Mouse (Mus musculus) right cerebral cortex, postnatal 14 days (tissue): ENCODE measurements around the gene Rasgef1a.

Experiments used
- DNase-seq: peaks from one replicate; pipeline ENCODE4 v3.0.0; 2022

Gene Rasgef1a

GRCm38 (mm10) chr6:118010756-118011615, at the start of gene Rasgef1a:
TSS of gene Rasgef1a (plus strand) at chr6:118011438.
- peak; percentile 59 for DNase-seq

- DNase-seq: no peak
These were observed 48.0 kb upstream of the Rasgef1a start for GRCm38 (mm10) chr6:117963201-117963600.

- DNase-seq: no peak
These were observed 44.5 kb upstream of the Rasgef1a start for GRCm38 (mm10) chr6:117966729-117967128.

GRCm38 (mm10) chr6:117987173-117987572, 24.1 kb upstream of the Rasgef1a start:
- no peak for DNase-seq

GRCm38 (mm10) chr6:117989209-117989608, 22.0 kb upstream of the Rasgef1a start:
- DNase-seq: no peak

- no peak for DNase-seq
These were observed 20.6 kb upstream of the Rasgef1a start for GRCm38 (mm10) chr6:117990649-117991048.

- peak; percentile 42 for DNase-seq
These were observed 19.9 kb upstream of the Rasgef1a start for GRCm38 (mm10) chr6:117991297-117991696.

- no peak for DNase-seq
These were observed 19.3 kb upstream of the Rasgef1a start for GRCm38 (mm10) chr6:117991928-117992327.

GRCm38 (mm10) chr6:117995168-117995567, 16.1 kb upstream of the Rasgef1a start:
- no peak for DNase-seq

GRCm38 (mm10) chr6:118001272-118001671, 10.0 kb upstream of the Rasgef1a start:
- no peak for DNase-seq

- peak; percentile 65 for DNase-seq
These were observed 3.9 kb upstream of the Rasgef1a start for GRCm38 (mm10) chr6:118007302-118007701.

GRCm38 (mm10) chr6:118007843-118008539, 3.2 kb upstream of the Rasgef1a start:
- DNase-seq: no peak

- no peak for DNase-seq
These were observed 982 bp upstream of the Rasgef1a start for GRCm38 (mm10) chr6:118010256-118010655.

- peak; percentile 74 for DNase-seq
These were observed 528 bp downstream of the Rasgef1a start for GRCm38 (mm10) chr6:118011616-118012316.

- no peak for DNase-seq
These were observed 1.1 kb downstream of the Rasgef1a start for GRCm38 (mm10) chr6:118012317-118012700.

- peak; percentile 55 for DNase-seq
These were observed 2.0 kb downstream of the Rasgef1a start for GRCm38 (mm10) chr6:118012987-118013866.

- DNase-seq: peak; percentile 49
These were observed 3.6 kb downstream of the Rasgef1a start for GRCm38 (mm10) chr6:118014881-118015280.

GRCm38 (mm10) chr6:118015971-118016370, 4.7 kb downstream of the Rasgef1a start:
- peak; percentile 60 for DNase-seq

GRCm38 (mm10) chr6:118018666-118019065, 7.4 kb downstream of the Rasgef1a start:
- no peak for DNase-seq

- DNase-seq: no peak
These were observed 8.3 kb downstream of the Rasgef1a start for GRCm38 (mm10) chr6:118019569-118019968.

- peak; percentile 53 for DNase-seq
These were observed 11.8 kb downstream of the Rasgef1a start for GRCm38 (mm10) chr6:118022898-118023635.

GRCm38 (mm10) chr6:118027036-118027435, 15.8 kb downstream of the Rasgef1a start:
- DNase-seq: no peak
